Mouse (Mus musculus) testis, adult 2 months (tissue): ENCODE results near the gene Katnal1.

Experiments used
- CTCF ChIP-seq: fragments of 200-500 bp; IDR thresholded peaks from 2 replicates; pipeline ENCODE4 v1.5.1; 2012; ENCODE audit warnings: low read depth, mild to moderate bottlenecking, inconsistent platforms, low read length, moderate library complexity; ENCODE audit not compliant: control insufficient read depth, insufficient read depth, insufficient replicate concordance
- POLR2A ChIP-seq: fragments of 200-500 bp; IDR thresholded peaks from 2 replicates; pipeline ENCODE4 v1.6.1; 2012; ENCODE audit warnings: low read depth, mild to moderate bottlenecking, inconsistent platforms, low read length, moderate library complexity; ENCODE audit not compliant: control insufficient read depth

DNA sequence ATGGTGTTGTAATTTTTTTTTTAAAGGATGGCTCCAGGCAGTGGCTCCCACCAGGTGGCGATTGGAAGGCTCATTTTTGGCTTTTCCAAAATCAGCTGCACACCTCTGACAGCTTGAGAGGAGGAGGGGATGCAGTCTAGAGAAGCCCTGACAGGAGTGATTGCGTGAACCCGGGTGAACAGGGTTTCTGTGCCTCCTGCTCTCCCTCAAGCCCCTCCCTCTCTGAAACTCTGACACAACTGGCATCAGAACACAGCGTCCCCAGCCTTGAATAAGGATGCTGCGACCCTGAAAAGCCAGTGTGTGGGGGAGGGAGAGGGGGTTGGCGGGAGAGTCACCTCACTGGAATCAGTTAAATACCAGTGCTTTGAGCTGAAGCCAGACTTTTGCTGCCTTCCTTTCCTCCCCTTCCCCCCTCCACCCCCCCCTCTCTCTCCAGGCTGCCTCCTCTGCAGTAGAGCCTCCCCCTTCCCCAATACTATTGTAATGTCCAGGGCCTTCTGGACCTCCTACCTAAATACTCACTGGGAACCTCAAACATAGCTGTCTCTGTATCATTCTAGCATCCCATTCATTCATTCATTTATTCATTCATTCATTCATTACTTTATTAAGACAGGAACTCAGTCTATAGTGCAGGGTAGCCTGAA is 44.0 kb upstream of the Katnal1 start:
- TF ChIP-seq CTCF (no peak), POLR2A (no peak)
